Comparison of ENCODE assay signal across 12 mouse cellular contexts in genomic region chr14:60495441-60495840, GRCm38 (mm10).
"Had no signal": no experiment of that assay in that cellular context is flagged by ENCODE, and none has a peak within 500 bp of the region (broad histone marks: within the 10 kb centered on the region; RNA-seq: fewer than 3 reads in every experiment).

No protein-coding gene starts in this region.

- H3K9me3 ChIP-seq: limb, embryonic 12.5 days; lung, embryonic 15.5 days; midbrain, embryonic 13.5 days; neural tube, embryonic 15.5 days had no signal

- H3K4me1 ChIP-seq: limb, embryonic 12.5 days; lung, embryonic 15.5 days; midbrain, embryonic 13.5 days; neural tube, embryonic 15.5 days had no signal

- ATAC-seq: hindbrain, postnatal 0 days; midbrain, embryonic 13.5 days had no signal

- H3K4me3 ChIP-seq: layer of hippocampus, adult 2 months; limb, embryonic 12.5 days; lung, embryonic 15.5 days; midbrain, embryonic 13.5 days; myocyte; neural tube, embryonic 15.5 days had no signal

- H3K4me2 ChIP-seq: limb, embryonic 12.5 days; liver, embryonic 11.5 days; lung, embryonic 15.5 days; midbrain, embryonic 13.5 days; neural tube, embryonic 15.5 days had no signal

- H3K9ac ChIP-seq: limb, embryonic 12.5 days; lung, embryonic 15.5 days; midbrain, embryonic 13.5 days; neural tube, embryonic 15.5 days had no signal

- H3K27ac ChIP-seq: hindbrain, postnatal 0 days; kidney, postnatal 0 days; layer of hippocampus, adult 2 months; limb, embryonic 12.5 days; lung, embryonic 15.5 days; midbrain, embryonic 13.5 days; neural tube, embryonic 15.5 days had no signal

- DNase-seq: right cerebral cortex, adult 18-20 months; right cerebral cortex, postnatal 25 days; thymus, postnatal 4 days had no signal

- H3K36me3 ChIP-seq: limb, embryonic 12.5 days; lung, embryonic 15.5 days; midbrain, embryonic 13.5 days; neural tube, embryonic 15.5 days had no signal

- H3K27me3 ChIP-seq: lung, embryonic 15.5 days; midbrain, embryonic 13.5 days; neural tube, embryonic 15.5 days had no signal
